Comparison of ENCODE assay signal across 30 mouse cellular contexts in the genomic region with DNA sequence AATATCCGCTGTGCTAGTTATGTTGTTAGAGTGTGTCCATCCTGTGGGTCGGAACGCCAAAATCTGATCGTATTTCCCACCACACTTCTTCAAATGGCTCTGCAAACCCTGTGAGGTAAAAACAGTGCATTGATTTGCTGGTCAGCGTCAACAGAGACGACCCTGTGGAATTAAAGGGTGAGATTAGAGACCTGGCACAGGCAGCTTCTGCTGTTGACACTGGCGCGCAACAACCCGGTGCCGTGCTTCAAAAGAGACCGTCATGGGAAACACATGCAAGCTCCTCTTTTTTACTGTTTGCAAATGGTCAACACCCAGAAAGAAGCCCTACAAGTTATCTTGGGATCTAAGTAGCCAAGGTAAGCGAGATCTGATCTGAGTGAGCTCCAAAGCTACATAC.
"Had no signal": no experiment of that assay in that cellular context is flagged by ENCODE, and none has a peak within 500 bp of the region (broad histone marks: within the 10 kb centered on the region; RNA-seq: fewer than 3 reads in every experiment).

No protein-coding gene starts in this region.

- H3K9ac ChIP-seq: limb, embryonic 12.5 days; limb, embryonic 13.5 days; limb, embryonic 15.5 days; liver, embryonic 13.5 days; liver, embryonic 14.5 days; liver, embryonic 15.5 days; lung, embryonic 14.5 days; lung, embryonic 15.5 days; midbrain, embryonic 12.5 days; midbrain, embryonic 13.5 days; midbrain, embryonic 15.5 days; neural tube, embryonic 12.5 days had no signal

- H3K4me1 ChIP-seq: limb, embryonic 10.5 days; limb, embryonic 12.5 days; limb, embryonic 13.5 days; limb, embryonic 15.5 days; midbrain, embryonic 10.5 days; midbrain, embryonic 12.5 days; midbrain, embryonic 13.5 days; midbrain, embryonic 15.5 days; neural tube, embryonic 12.5 days had no signal

- H3K4me3 ChIP-seq: left cerebral cortex, adult 2 months; limb, embryonic 10.5 days; limb, embryonic 12.5 days; limb, embryonic 13.5 days; limb, embryonic 15.5 days; liver, embryonic 13.5 days; liver, embryonic 15.5 days; lung, embryonic 15.5 days; megakaryocyte, embryonic 14.5 days; midbrain, embryonic 10.5 days; midbrain, embryonic 12.5 days; midbrain, embryonic 13.5 days; midbrain, embryonic 15.5 days; myocyte; neural tube, embryonic 12.5 days had no signal

- H3K9me3 ChIP-seq: limb, embryonic 10.5 days; limb, embryonic 12.5 days; limb, embryonic 13.5 days; limb, embryonic 15.5 days; liver, embryonic 13.5 days; liver, embryonic 15.5 days; lung, embryonic 15.5 days; megakaryocyte, embryonic 14.5 days; midbrain, embryonic 10.5 days; midbrain, embryonic 12.5 days; midbrain, embryonic 13.5 days; midbrain, embryonic 15.5 days; neural tube, embryonic 12.5 days had no signal

- H3K27me3 ChIP-seq: limb, embryonic 12.5 days; limb, embryonic 13.5 days; limb, embryonic 15.5 days; liver, embryonic 13.5 days; liver, embryonic 15.5 days; lung, embryonic 15.5 days; megakaryocyte, embryonic 14.5 days; midbrain, embryonic 12.5 days; midbrain, embryonic 13.5 days; midbrain, embryonic 15.5 days; neural tube, embryonic 12.5 days had no signal

- H3K27ac ChIP-seq: left cerebral cortex, adult 2 months; limb, embryonic 10.5 days; limb, embryonic 12.5 days; limb, embryonic 13.5 days; limb, embryonic 15.5 days; liver, embryonic 13.5 days; liver, embryonic 14.5 days; liver, embryonic 15.5 days; lung, embryonic 15.5 days; macrophage; midbrain, embryonic 10.5 days; midbrain, embryonic 12.5 days; midbrain, embryonic 13.5 days; midbrain, embryonic 15.5 days; neural tube, embryonic 12.5 days had no signal

- H3K36me3 ChIP-seq: midbrain, embryonic 15.5 days had no signal

- H3K4me2 ChIP-seq: limb, embryonic 12.5 days; limb, embryonic 13.5 days; limb, embryonic 15.5 days; liver, embryonic 13.5 days; liver, embryonic 15.5 days; lung, embryonic 14.5 days; lung, embryonic 15.5 days; midbrain, embryonic 11.5 days; midbrain, embryonic 12.5 days; midbrain, embryonic 13.5 days; midbrain, embryonic 15.5 days; neural tube, embryonic 12.5 days had no signal

- DNase-seq: left cerebral cortex, postnatal 4 days; liver; liver, embryonic 13.5 days; lung, adult 18-20 months; lung, adult 2 months; lung, embryonic 14.5 days; lung, postnatal 10 days; lung, postnatal 14 days; lung, postnatal 36 days; lung, postnatal 4 days; midbrain, embryonic 14.5 days had no signal

- ATAC-seq: lung, postnatal 0 days; midbrain, embryonic 13.5 days; midbrain, embryonic 15.5 days; midbrain, embryonic 16.5 days had no signal
